In the genomic region with DNA sequence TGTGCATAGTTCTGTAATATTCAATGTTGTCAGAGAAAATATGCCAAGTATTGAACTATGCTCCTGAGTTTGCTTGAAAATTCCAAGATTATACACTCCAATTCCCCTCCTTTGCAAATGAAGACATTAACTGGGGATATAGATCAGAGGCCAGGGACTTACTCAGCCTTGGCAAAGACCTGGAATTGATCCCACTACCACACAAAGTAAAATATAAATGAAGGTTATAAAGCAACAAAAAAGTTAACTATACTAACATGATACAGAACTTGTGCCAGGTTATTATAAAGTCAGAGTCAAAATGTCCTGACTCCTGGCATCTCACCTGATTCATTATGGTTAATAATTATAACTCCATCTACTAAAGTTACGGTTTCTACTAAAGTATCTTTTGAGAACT, we compare ENCODE assay signal across 32 mouse cellular contexts.
"Had no signal": no experiment of that assay in that cellular context is flagged by ENCODE, and none has a peak within 500 bp of the region (broad histone marks: within the 10 kb centered on the region; RNA-seq: fewer than 3 reads in every experiment).

No protein-coding gene starts in this region.

- H3K4me3 ChIP-seq: heart, embryonic 10.5 days; heart, embryonic 12.5 days; heart, embryonic 13.5 days; heart, embryonic 15.5 days; hindbrain, embryonic 10.5 days; hindbrain, embryonic 12.5 days; hindbrain, embryonic 13.5 days; hindbrain, embryonic 15.5 days; intestine, embryonic 15.5 days; kidney, embryonic 15.5 days; layer of hippocampus, adult 2 months; left cerebral cortex, adult 2 months had no signal

- H3K36me3 ChIP-seq: heart, embryonic 10.5 days; heart, embryonic 12.5 days; heart, embryonic 15.5 days; hindbrain, embryonic 10.5 days; hindbrain, embryonic 12.5 days; hindbrain, embryonic 13.5 days; hindbrain, embryonic 15.5 days; intestine, embryonic 15.5 days; kidney, embryonic 15.5 days had no signal

- H3K4me1 ChIP-seq: hindbrain, embryonic 10.5 days; hindbrain, embryonic 12.5 days; hindbrain, embryonic 13.5 days; hindbrain, embryonic 15.5 days had no signal

- H3K9me3 ChIP-seq: heart, embryonic 10.5 days; heart, embryonic 12.5 days; heart, embryonic 13.5 days; heart, embryonic 15.5 days; hindbrain, embryonic 10.5 days; hindbrain, embryonic 13.5 days; hindbrain, embryonic 15.5 days; intestine, embryonic 15.5 days; kidney, embryonic 15.5 days had no signal

- H3K27me3 ChIP-seq: heart, embryonic 12.5 days; heart, embryonic 13.5 days; heart, embryonic 15.5 days; hindbrain, embryonic 12.5 days; hindbrain, embryonic 13.5 days; hindbrain, embryonic 15.5 days; intestine, embryonic 15.5 days; kidney, embryonic 15.5 days had no signal

- H3K27ac ChIP-seq: heart, embryonic 10.5 days; heart, embryonic 13.5 days; heart, embryonic 15.5 days; hindbrain, embryonic 10.5 days; hindbrain, embryonic 12.5 days; hindbrain, embryonic 13.5 days; hindbrain, embryonic 14.5 days; hindbrain, embryonic 15.5 days; hindbrain, postnatal 0 days; intestine, embryonic 15.5 days; kidney, embryonic 15.5 days; kidney, postnatal 0 days; layer of hippocampus, adult 2 months; left cerebral cortex, adult 2 months had no signal

- H3K9ac ChIP-seq: heart, embryonic 12.5 days; heart, embryonic 13.5 days; heart, embryonic 15.5 days; hindbrain, embryonic 12.5 days; hindbrain, embryonic 13.5 days; hindbrain, embryonic 14.5 days; hindbrain, embryonic 15.5 days; intestine, embryonic 15.5 days; kidney, embryonic 15.5 days had no signal

- ATAC-seq: hindbrain, embryonic 16.5 days; hindbrain, postnatal 0 days; inflammation-experienced regulatory T-cells, adult 6 months; intestine, embryonic 15.5 days; intestine, embryonic 16.5 days; intestine, postnatal 0 days had no signal

- H3K4me2 ChIP-seq: heart, embryonic 11.5 days; heart, embryonic 12.5 days; heart, embryonic 13.5 days; heart, embryonic 15.5 days; hindbrain, embryonic 12.5 days; hindbrain, embryonic 13.5 days; hindbrain, embryonic 14.5 days; hindbrain, embryonic 15.5 days; intestine, embryonic 15.5 days; kidney, embryonic 15.5 days had no signal

- DNase-seq: heart, postnatal 10 days; heart, postnatal 14 days; heart, postnatal 36 days; heart, postnatal 4 days; kidney, adult 11 months; kidney, adult 18-20 months; kidney, postnatal 10 days; kidney, postnatal 14 days; kidney, postnatal 25 days; kidney, postnatal 4 days; layer of hippocampus, adult 9-11 months; layer of hippocampus, postnatal 36 days had no signal
